Mouse (Mus musculus): Measurements from ENCODE around the gene Tecpr1. TPM values are rescaled to one million over a fixed set of nuclear protein-coding genes. Genes with fewer than 3 reads are reported as not detected.

The Tecpr1 gene
- polyA plus RNA-seq, 1 experiment = 71.1 TPM

DNA sequence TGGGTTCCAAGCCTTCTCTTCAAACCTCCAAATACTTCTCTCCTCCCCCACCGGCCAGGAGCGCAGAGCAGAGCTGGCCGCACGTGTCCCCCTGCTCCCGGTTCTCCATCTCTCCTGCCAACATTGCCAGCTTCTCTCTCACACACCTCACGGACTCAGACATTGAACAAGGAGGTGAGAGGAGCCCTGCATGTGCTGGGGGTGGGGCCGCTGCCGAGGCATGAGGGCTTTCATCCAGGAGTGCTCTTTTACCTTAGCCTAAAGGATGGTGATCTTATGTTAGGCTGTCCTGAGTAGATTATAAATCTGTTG, 40.2 kb downstream of the Tecpr1 start:
- Histone ChIP-seq H3K27me3 (ENCODE audit: control insufficient read depth, insufficient read depth, low read length) (no peaks in the 10 kb centered on the region), H3K36me3 (ENCODE audit: control insufficient read depth, insufficient read depth, low read length) (peaks cover 10% of the 10 kb centered on the region), H3K4me3 (ENCODE audit: extremely low read depth, insufficient read depth, insufficient read length) (no peak overlapping the region), H3K27ac (ENCODE audit: insufficient read depth, low read length) (no peak overlapping the region), H3K4me1 (ENCODE audit: control insufficient read depth, insufficient read depth, insufficient read length) (peaks cover 21% of the 10 kb centered on the region)
- WGBS = 88% methylated on average over 8 of the region's 8 CpGs
- TF ChIP-seq CTCF (IDR thresholded peaks at IDR 0.05; ENCODE audit: extremely low read depth, insufficient read depth, insufficient read length, insufficient replicate concordance) (no peak), POLR2A (IDR thresholded peaks at IDR 0.05; ENCODE audit: low read depth, low read length) (no peak)
- no peak for DNase-seq (ENCODE audit: low read depth in 1 of 2, low spot score in 2 of 2)

DNA sequence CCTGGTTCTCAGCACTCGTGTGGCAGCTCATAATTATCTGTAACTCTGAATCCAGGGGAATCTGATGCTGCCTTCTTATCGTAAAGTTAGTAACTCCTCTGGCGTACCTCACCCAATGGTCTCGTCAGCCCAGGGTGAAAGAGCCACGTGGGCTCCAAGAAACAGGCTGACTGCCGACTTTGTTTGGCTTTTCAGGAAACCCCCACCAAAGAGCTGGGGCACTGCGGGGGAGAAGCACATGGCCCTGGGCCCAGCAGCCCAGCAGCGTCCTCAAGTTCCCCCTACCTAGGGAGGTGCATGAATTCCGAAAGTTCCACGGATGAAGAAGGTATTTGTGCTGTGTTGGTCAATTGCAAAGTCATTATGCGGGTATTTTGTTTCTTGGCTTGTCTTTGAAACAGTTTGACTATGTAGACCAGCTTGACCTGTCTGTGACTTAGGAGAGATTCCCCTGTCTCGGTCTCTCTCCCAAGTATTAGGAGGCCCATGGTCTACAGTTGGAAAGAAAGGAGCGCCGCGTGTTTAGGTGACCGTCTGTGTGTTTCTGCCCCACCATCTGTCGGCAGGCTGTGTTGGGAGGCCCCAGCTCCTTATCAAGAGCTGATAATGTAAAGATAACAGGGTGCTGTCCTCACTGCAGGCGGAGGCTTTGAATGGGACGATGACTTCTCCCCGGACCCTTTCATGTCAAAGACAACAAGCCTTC, 40.7 kb downstream of the Tecpr1 start:
- no peak for DNase-seq (ENCODE audit: low read depth in 1 of 2, low spot score in 2 of 2)
- WGBS = 62% methylated on average over 20 of the region's 20 CpGs

DNA sequence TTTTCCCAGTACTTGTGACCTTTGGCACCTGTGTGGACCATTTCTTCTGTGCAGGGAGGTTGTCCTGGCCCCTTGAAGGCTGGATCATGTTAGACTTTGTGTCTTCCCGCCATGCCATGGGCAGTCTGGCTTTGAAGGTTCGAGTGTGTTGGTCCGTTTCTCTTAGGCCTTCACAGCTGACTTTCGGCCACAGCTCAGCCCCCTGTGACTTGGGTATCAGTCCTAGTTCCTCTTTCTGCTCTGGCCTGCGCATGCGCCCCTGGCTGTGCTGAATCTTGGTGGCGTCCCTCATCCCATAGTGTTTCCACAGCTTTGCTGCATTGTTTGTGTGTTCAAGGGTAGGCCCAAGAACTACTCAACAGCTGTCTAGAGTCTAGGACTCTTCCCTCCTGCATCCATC, 42.2 kb downstream of the Tecpr1 start:
- peak; percentile 74 to 91 for DNase-seq (ENCODE audit: low read depth in 1 of 2, low spot score in 2 of 2)
- no peaks in the 10 kb centered on the region for H3K27me3 ChIP-seq (ENCODE audit: control insufficient read depth, insufficient read depth, low read length)
- H3K4me1 ChIP-seq (ENCODE audit: control insufficient read depth, insufficient read depth, insufficient read length) = peaks cover 21% of the 10 kb centered on the region
- WGBS = 19% methylated on average over 7 of the region's 7 CpGs
- H3K36me3 ChIP-seq (ENCODE audit: control insufficient read depth, insufficient read depth, low read length) = peaks cover 14% of the 10 kb centered on the region
- H3K27ac ChIP-seq (ENCODE audit: insufficient read depth, low read length) = peak overlapping the region; percentile 76
- TF ChIP-seq CTCF (IDR thresholded peaks at IDR 0.05; ENCODE audit: extremely low read depth, insufficient read depth, insufficient read length, insufficient replicate concordance) = no peak
- no peak for TF ChIP-seq POLR2A (IDR thresholded peaks at IDR 0.05; ENCODE audit: low read depth, low read length)
- H3K4me3 ChIP-seq (ENCODE audit: extremely low read depth, insufficient read depth, insufficient read length) = no peak overlapping the region

More for the DNA sequence above, 40.7 kb downstream of the Tecpr1 start:
- Histone ChIP-seq H3K27me3 (ENCODE audit: control insufficient read depth, insufficient read depth, low read length) (no peaks in the 10 kb centered on the region), H3K27ac (ENCODE audit: insufficient read depth, low read length) (no peak overlapping the region), H3K4me3 (ENCODE audit: extremely low read depth, insufficient read depth, insufficient read length) (no peak overlapping the region), H3K4me1 (ENCODE audit: control insufficient read depth, insufficient read depth, insufficient read length) (peaks cover 21% of the 10 kb centered on the region), H3K36me3 (ENCODE audit: control insufficient read depth, insufficient read depth, low read length) (peaks cover 10% of the 10 kb centered on the region)
- TF ChIP-seq CTCF (IDR thresholded peaks at IDR 0.05; ENCODE audit: extremely low read depth, insufficient read depth, insufficient read length, insufficient replicate concordance) (no peak), POLR2A (IDR thresholded peaks at IDR 0.05; ENCODE audit: low read depth, low read length) (no peak)

DNA sequence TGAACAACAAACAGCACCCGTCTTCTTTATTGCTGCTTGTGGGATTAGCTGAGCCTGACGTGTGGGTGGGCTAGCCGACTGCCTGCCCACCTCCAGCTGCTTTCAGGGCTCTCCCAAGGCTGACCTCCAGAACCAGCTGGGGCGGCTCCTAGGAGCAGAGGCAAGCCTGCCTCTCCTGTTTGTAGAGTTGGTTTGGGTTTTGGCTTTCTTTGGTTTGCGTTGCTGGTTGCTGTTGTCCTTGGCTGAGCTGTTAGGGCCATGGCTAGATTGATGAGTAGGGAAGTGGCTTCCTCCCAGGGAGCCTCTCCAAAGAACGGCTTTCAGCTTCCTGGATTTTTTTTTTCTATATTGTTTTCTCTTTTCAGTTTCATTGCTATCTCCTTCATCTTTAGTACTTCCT, 45.2 kb downstream of the Tecpr1 start:
- 79% methylated on average over 6 of the region's 6 CpGs for WGBS
- no peak overlapping the region for H3K27ac ChIP-seq (ENCODE audit: insufficient read depth, low read length)
- H3K4me1 ChIP-seq (ENCODE audit: control insufficient read depth, insufficient read depth, insufficient read length) = peaks cover 9% of the 10 kb centered on the region; the same call in 1 of the 2 replicates
- DNase-seq (ENCODE audit: low read depth in 1 of 2, low spot score in 2 of 2) = no peak
- H3K36me3 ChIP-seq (ENCODE audit: control insufficient read depth, insufficient read depth, low read length) = peaks cover 30% of the 10 kb centered on the region
- H3K4me3 ChIP-seq (ENCODE audit: extremely low read depth, insufficient read depth, insufficient read length) = no peak overlapping the region
- TF ChIP-seq CTCF (IDR thresholded peaks at IDR 0.05; ENCODE audit: extremely low read depth, insufficient read depth, insufficient read length, insufficient replicate concordance) (no peak), POLR2A (IDR thresholded peaks at IDR 0.05; ENCODE audit: low read depth, low read length) (no peak)
- H3K27me3 ChIP-seq (ENCODE audit: control insufficient read depth, insufficient read depth, low read length) = no peaks in the 10 kb centered on the region

DNA sequence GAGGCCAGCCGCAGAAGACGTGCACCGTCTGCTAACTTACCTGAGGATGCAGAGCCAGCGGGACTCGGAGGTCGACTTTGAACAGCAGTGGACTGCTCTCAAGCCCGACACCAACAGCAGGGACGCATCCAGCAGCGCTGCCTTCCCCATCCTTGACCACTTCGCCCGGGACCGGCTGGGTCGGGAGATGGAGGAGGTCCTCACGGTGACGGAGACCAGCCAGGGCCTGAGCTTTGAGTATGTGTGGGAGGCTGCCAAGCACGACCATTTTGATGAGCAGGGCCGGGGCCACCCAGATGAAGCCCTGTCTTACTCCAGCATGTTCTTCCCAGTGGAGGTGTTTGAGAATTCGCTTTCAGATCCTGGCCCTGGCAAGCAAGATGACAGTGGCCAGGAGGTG, 49.8 kb downstream of the Tecpr1 start:
- peaks cover 50% of the 10 kb centered on the region for H3K36me3 ChIP-seq (ENCODE audit: control insufficient read depth, insufficient read depth, low read length)
- 95% methylated on average over 18 of the region's 18 CpGs for WGBS
- H3K4me1 ChIP-seq (ENCODE audit: control insufficient read depth, insufficient read depth, insufficient read length) = no peaks in the 10 kb centered on the region; the same call in 1 of the 2 replicates
- H3K27ac ChIP-seq (ENCODE audit: insufficient read depth, low read length) = no peak overlapping the region
- TF ChIP-seq POLR2A (IDR thresholded peaks at IDR 0.05; ENCODE audit: low read depth, low read length) (no peak), CTCF (IDR thresholded peaks at IDR 0.05; ENCODE audit: extremely low read depth, insufficient read depth, insufficient read length, insufficient replicate concordance) (no peak)
- DNase-seq (ENCODE audit: low read depth in 1 of 2, low spot score in 2 of 2) = no peak
- no peaks in the 10 kb centered on the region for H3K27me3 ChIP-seq (ENCODE audit: control insufficient read depth, insufficient read depth, low read length)
- H3K4me3 ChIP-seq (ENCODE audit: extremely low read depth, insufficient read depth, insufficient read length) = no peak overlapping the region

DNA sequence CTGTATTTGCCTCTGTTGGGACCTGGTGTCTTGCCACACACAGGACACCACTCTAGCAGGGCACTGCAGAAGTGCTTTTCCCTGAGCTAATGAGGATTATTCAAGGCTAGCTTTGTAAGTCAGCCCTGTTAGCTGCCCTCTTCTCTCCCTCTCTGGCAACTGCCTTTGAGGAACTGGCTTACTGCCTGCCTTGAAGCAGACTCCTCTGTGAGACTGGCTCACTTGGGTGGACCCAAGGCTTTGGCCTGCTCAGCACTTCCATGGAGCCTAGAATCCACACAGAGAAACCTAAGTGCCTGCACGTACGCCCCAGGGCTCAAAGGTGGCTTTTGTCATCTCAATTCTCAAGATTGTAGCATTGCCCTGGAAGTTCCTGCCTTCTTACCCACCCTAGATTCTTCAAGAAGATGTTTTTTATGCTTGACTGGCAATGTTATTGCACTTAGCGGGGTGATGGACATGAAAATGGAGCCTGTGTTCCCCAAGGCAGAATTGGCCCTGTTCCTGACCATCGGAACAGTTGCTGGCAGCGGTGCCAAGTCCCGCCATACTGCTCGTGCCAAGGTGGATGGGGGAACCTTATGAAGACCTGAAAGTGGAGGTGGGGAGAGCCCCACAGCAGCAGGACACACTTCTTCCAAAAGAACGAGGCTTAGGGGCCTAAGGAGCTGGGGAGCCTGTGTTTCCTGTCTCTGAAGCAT, 54.0 kb downstream of the Tecpr1 start:
- TF ChIP-seq CTCF (IDR thresholded peaks at IDR 0.05; ENCODE audit: extremely low read depth, insufficient read depth, insufficient read length, insufficient replicate concordance) (no peak), POLR2A (IDR thresholded peaks at IDR 0.05; ENCODE audit: low read depth, low read length) (no peak)
- no peak for DNase-seq (ENCODE audit: low read depth in 1 of 2, low spot score in 2 of 2)
- Histone ChIP-seq H3K4me1 (ENCODE audit: control insufficient read depth, insufficient read depth, insufficient read length) (peaks cover 6% of the 10 kb centered on the region; the same call in 1 of the 2 replicates), H3K4me3 (ENCODE audit: extremely low read depth, insufficient read depth, insufficient read length) (no peak overlapping the region), H3K27ac (ENCODE audit: insufficient read depth, low read length) (no peak overlapping the region), H3K36me3 (ENCODE audit: control insufficient read depth, insufficient read depth, low read length) (peaks cover 35% of the 10 kb centered on the region), H3K27me3 (ENCODE audit: control insufficient read depth, insufficient read depth, low read length) (no peaks in the 10 kb centered on the region)
- WGBS = 90% methylated on average over 8 of the region's 8 CpGs

DNA sequence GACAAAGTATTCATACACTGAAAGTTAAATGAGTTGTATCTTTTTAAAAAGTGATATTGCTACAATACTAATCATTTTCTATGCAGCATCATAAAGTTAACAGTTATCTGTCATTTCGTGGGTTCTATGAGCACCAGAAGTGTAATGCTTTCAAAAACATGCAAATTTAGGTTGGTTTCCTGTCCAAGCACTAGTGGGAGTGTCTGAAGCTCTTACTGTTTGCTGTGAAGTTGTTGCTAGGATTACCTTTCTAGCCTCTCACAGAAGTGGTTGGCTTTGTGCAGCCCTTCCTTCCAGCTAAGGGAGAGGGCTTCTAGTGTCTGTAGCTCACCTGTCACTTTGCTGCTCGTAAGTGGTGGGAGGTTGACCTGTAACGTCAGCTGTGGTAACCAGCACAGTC, 57.7 kb downstream of the Tecpr1 start:
- H3K27ac ChIP-seq (ENCODE audit: insufficient read depth, low read length) = no peak overlapping the region
- TF ChIP-seq POLR2A (IDR thresholded peaks at IDR 0.05; ENCODE audit: low read depth, low read length) (no peak), CTCF (IDR thresholded peaks at IDR 0.05; ENCODE audit: extremely low read depth, insufficient read depth, insufficient read length, insufficient replicate concordance) (no peak)
- no peak overlapping the region for H3K4me3 ChIP-seq (ENCODE audit: extremely low read depth, insufficient read depth, insufficient read length)
- peaks cover 6% of the 10 kb centered on the region; the same call in 1 of the 2 replicates for H3K4me1 ChIP-seq (ENCODE audit: control insufficient read depth, insufficient read depth, insufficient read length)
- peaks cover 22% of the 10 kb centered on the region for H3K36me3 ChIP-seq (ENCODE audit: control insufficient read depth, insufficient read depth, low read length)
- H3K27me3 ChIP-seq (ENCODE audit: control insufficient read depth, insufficient read depth, low read length) = no peaks in the 10 kb centered on the region
- no peak for DNase-seq (ENCODE audit: low read depth in 1 of 2, low spot score in 2 of 2)
- WGBS = 25% methylated on average over 3 of the region's 3 CpGs
